Mouse (Mus musculus): ENCODE measurements at regions not wholly inside any gene's neighbourhood (a gene's known extent, or its start where the extent isn't known, plus 50 kb on each side); places are given as distances from the start of the nearest gene placed in this dataset.

- TF ChIP-seq E2F4 (IDR thresholded peaks at IDR 0.05; ENCODE audit: insufficient read depth) (no peak), MYOD1 (IDR thresholded peaks at IDR 0.05; ENCODE audit: control insufficient read depth in 1 of 3, insufficient read length in 2 of 3, low read depth in 2 of 3) (no peak), MYOG (IDR thresholded peaks at IDR 0.05; ENCODE audit: control insufficient read depth in 1 of 3, insufficient read depth in 1 of 3, insufficient read length in 2 of 3, low read depth in 2 of 3) (no peak), POLR2AphosphoS2 (IDR thresholded peaks at IDR 0.05; ENCODE audit: insufficient read length, low read depth) (no peak), TCF3 (IDR thresholded peaks at IDR 0.05; ENCODE audit: insufficient read length, low read depth) (no peak), POLR2A (IDR thresholded peaks at IDR 0.05; ENCODE audit: insufficient read length, low read depth) (no peak), REST (IDR thresholded peaks at IDR 0.05; ENCODE audit: insufficient read depth, insufficient read length) (no peak), MAX (IDR thresholded peaks at IDR 0.05; ENCODE audit: low read depth) (no peak), TCF12 (IDR thresholded peaks at IDR 0.05; ENCODE audit: insufficient read depth, poor library complexity, severe bottlenecking) (no peak), SRF (IDR thresholded peaks at IDR 0.05; ENCODE audit: control insufficient read depth, insufficient read length, low read depth) (no peak), CEBPB (IDR thresholded peaks at IDR 0.05; ENCODE audit: insufficient read depth, poor library complexity, severe bottlenecking) (no peak), USF1 (IDR thresholded peaks at IDR 0.05; ENCODE audit: low read depth) (no peak)
- Histone ChIP-seq H3K27me3 (ENCODE audit: control insufficient read depth, insufficient read depth, insufficient read length) (no peaks in the 10 kb centered on the region), H3K4me2 (ENCODE audit: low read depth) (no peak overlapping the region), H3ac (ENCODE audit: control insufficient read depth, insufficient read length) (no peak overlapping the region), H3K4me3 (no peak overlapping the region), H3K79me2 (ENCODE audit: control insufficient read depth, insufficient read depth) (no peaks in the 10 kb centered on the region), H3K36me3 (ENCODE audit: control insufficient read depth, insufficient read depth) (no peaks in the 10 kb centered on the region)
Measured at GRCm38 (mm10) chr15:40568701-40569100, 434.5 kb downstream of the 9330182O14Rik start.
